Mouse (Mus musculus) layer of hippocampus, postnatal 36 days (tissue): ENCODE measurements at regions not wholly inside any gene's neighbourhood (a gene's known extent, or its start where the extent isn't known, plus 50 kb on each side); places are given as distances from the start of the nearest gene placed in this dataset.

ENCODE experiments used
- microRNA-seq, 2 experiments: library from miRNA; unstranded; fragments of <30 nt; microRNA quantifications; one replicate each; pipeline ENCODE4 v1.2.0; 2021

Small RNA genes in the stretch of these regions (microRNA-seq; reads per million reads assigned to microRNA genes)
- 0 reads per million in 2 experiments for gene Gm27525
